Mouse (Mus musculus): ENCODE data around the gene Frat2.

DNA sequence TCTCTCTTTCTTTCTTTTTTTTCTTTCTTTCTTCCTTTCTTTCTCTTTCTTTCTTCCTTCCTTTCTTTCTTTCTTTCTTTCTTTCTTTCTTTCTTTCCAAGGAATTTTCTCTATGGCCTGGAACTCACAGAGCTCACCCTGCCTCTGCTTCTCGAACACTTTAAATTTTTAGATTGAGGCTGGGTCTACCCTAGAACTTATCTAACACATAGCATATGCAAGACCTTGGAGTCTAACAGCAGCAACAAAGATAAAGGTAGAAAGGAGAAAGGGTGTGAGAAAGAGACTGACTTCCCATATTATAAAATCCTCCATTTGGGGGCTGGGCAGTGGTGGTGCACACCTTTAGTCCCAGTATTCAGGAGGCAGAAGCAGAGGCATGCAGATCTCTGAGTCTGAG, 25.3 kb downstream of the Frat2 start:
- TF ChIP-seq CTCF (conservative IDR thresholded peaks at IDR 0.05; ENCODE audit: low read length) (no peak), NANOG (IDR thresholded peaks at IDR 0.05; ENCODE audit: borderline replicate concordance, low read length) (no peak)

Data from E14TG2a.4 (cell line).